Mouse (Mus musculus): Measurements from ENCODE around the gene Akap4.

DNA sequence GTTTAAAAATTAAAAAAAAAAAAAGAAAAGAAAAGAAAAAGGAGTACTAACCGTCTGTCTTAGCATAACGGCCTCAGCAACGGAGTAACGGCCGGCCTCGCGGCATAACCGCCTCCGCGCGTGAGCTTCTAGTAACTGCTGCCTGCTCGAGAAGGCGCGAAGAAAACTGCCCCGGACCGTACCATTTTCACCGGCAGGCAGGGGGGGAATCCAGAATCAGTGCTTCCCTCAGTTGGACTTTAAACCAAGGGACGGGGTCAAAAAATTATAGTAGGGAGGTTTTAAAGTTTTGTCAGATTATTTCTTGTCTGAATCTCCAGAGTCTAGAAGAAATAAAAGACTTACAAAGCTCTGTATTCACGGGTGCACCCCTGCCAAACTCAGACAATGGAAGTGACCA is 25.8 kb upstream of the Akap4 start, which contains the start of gene Ccnb3:
- TF ChIP-seq CTCF (IDR thresholded peaks at IDR 0.05; ENCODE audit: low read depth, low read length) = no peak
- TF ChIP-seq POLR2A (IDR thresholded peaks at IDR 0.05; ENCODE audit: borderline replicate concordance, low read depth, low read length) = no peak

Measured in bone marrow macrophage, adult 2 months (primary cell).